Mouse (Mus musculus) hindbrain, embryonic 12.5 days (tissue): ENCODE results near the gene Gabarap. TPM values are rescaled to one million over a fixed set of nuclear protein-coding genes. Genes with fewer than 3 reads are reported as not detected.

Experiments used
- ATAC-seq: fragments of 200-750 bp; cut with Nextera tagmentation; 2 replicates; pipeline ENCODE4 v1.8.0; 2017; ENCODE audit warnings: moderate TSS enrichment; ENCODE audit not compliant: low FRiP score
- H3K27ac ChIP-seq: fragments of 300-500 bp; sonication (generic); 2 replicates; pipeline ENCODE4 v1.5.1; 2016; ENCODE audit warnings: mild to moderate bottlenecking
- H3K27me3 ChIP-seq: fragments of 300-500 bp; sonication (generic); 2 replicates; pipeline ENCODE4 v1.6.1; 2016; ENCODE audit warnings: mild to moderate bottlenecking
- H3K36me3 ChIP-seq: fragments of 300-500 bp; sonication (generic); 2 replicates; pipeline ENCODE4 v1.6.1; 2016; ENCODE audit warnings: mild to moderate bottlenecking
- H3K4me1 ChIP-seq: fragments of 300-500 bp; sonication (generic); 2 replicates; pipeline ENCODE4 v1.6.1; 2016
- H3K4me2 ChIP-seq: fragments of 300-500 bp; sonication (generic); replicated peaks from 2 replicates; pipeline ENCODE4 v1.6.1; 2016; ENCODE audit warnings: mild to moderate bottlenecking
- H3K4me3 ChIP-seq: fragments of 300-500 bp; sonication (generic); 2 replicates; pipeline ENCODE4 v1.5.1; 2016; ENCODE audit warnings: mild to moderate bottlenecking
- H3K9ac ChIP-seq: fragments of 300-500 bp; sonication (generic); 2 replicates; pipeline ENCODE4 v1.6.1; 2016; ENCODE audit warnings: mild to moderate bottlenecking, moderate library complexity
- H3K9me3 ChIP-seq: fragments of 300-500 bp; sonication (generic); replicated peaks from 2 replicates; pipeline ENCODE4 v1.6.1; 2016; ENCODE audit warnings: mild to moderate bottlenecking
- WGBS: fragments of 180-500 bp; shearing (Covaris S2); methylation state at CpG from one replicate; pipeline ENCODE4 v1.1.7; 2016; 5-methylcytosine and 5-hydroxymethylcytosine counted together
- microRNA counts: library from miRNA; unstranded; fragments of <30 nt; microRNA quantifications from one replicate; lab custom pipeline; 2017
- microRNA-seq: library from miRNA; unstranded; fragments of <30 nt; microRNA quantifications from one replicate; pipeline ENCODE4, GENCODE M21; 2017
- polyA plus RNA-seq: library from polyadenylated mRNA; unstranded; fragments of >200 nt; fragmentation: Nextera tagmentation; extraction: Ambion mirVana; gene quantifications from 2 replicates; pipeline ENCODE4 v1.2.1, GENCODE M21; 2016

Gabarap gene
- polyA plus RNA-seq, 1 experiment from 2014 or later: 598 TPM

DNA sequence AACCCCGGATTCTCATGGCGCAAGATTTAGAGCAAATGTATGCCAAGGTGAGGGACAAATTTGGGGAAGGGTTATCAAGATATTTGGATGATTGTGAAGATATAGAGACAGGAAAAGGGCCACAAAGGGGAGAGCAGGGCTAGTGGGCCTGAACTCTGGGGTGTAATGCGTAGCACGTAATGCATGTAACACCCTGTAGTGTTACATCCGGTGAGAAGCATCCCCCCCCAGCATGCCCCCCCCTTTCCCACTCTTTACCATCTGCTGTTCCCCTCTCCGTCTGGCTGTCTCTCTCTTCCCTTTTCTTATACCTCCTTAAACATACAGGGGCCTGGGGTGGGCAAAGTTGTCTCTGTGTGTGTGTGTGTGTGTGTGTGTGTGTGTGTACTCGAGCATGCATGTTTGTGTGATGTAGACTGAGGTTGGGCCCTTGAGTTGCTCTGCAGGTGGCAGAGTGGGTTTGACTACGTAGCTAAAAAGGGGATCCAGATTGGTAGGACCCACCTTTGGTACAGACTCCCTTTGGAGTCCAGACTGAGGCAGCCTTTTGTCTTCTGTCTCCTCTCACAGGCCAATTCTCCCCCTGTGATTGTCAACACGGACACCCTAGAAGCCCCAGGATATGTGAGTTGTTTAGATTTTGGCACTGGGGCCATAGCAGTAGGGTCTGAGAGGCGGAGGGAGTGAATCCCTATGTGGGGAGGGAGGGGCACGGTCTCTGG, 39.0 kb downstream of the Gabarap start:
- no peaks in the 10 kb centered on the region for H3K9me3 ChIP-seq
- peaks cover 38% of the 10 kb centered on the region for H3K36me3 ChIP-seq
- H3K4me2 ChIP-seq: peak overlapping the region; percentile 64
- peak overlapping the region; percentile 34 for H3K4me3 ChIP-seq
- ATAC-seq: peak; percentile 52
- H3K9ac ChIP-seq: peak overlapping the region; percentile 67
- peak overlapping the region; percentile 98 for H3K27ac ChIP-seq
- H3K4me1 ChIP-seq: peaks cover 61% of the 10 kb centered on the region
- WGBS: 23% methylated on average over 11 of the region's 11 CpGs
- H3K27me3 ChIP-seq: no peaks in the 10 kb centered on the region

GRCm38 (mm10) chr11:70030651-70031320, 39.8 kb downstream of the Gabarap start:
- H3K27me3 ChIP-seq: no peaks in the 10 kb centered on the region
- peaks cover 53% of the 10 kb centered on the region for H3K4me1 ChIP-seq
- peak overlapping the region; percentile 67 for H3K9ac ChIP-seq
- H3K4me2 ChIP-seq: peak overlapping the region; percentile 64
- peak overlapping the region; percentile 98 for H3K27ac ChIP-seq
- peaks cover 41% of the 10 kb centered on the region for H3K36me3 ChIP-seq
- no peaks in the 10 kb centered on the region for H3K9me3 ChIP-seq
- no peak for ATAC-seq
- WGBS: 88% methylated on average over 28 of the region's 28 CpGs
- H3K4me3 ChIP-seq: peak overlapping the region; percentile 34

- ATAC-seq: no peak
- Histone ChIP-seq H3K27me3 (no peaks in the 10 kb centered on the region), H3K4me2 (no peak overlapping the region; the same call in 1 of the 2 replicates), H3K9me3 (no peaks in the 10 kb centered on the region), H3K27ac (no peak overlapping the region), H3K36me3 (peaks cover 41% of the 10 kb centered on the region), H3K9ac (no peak overlapping the region), H3K4me3 (no peak overlapping the region), H3K4me1 (peaks cover 48% of the 10 kb centered on the region)
- WGBS: 95% methylated on average over 11 of the region's 11 CpGs
These were observed 40.4 kb downstream of the Gabarap start for GRCm38 (mm10) chr11:70031321-70031670.

DNA sequence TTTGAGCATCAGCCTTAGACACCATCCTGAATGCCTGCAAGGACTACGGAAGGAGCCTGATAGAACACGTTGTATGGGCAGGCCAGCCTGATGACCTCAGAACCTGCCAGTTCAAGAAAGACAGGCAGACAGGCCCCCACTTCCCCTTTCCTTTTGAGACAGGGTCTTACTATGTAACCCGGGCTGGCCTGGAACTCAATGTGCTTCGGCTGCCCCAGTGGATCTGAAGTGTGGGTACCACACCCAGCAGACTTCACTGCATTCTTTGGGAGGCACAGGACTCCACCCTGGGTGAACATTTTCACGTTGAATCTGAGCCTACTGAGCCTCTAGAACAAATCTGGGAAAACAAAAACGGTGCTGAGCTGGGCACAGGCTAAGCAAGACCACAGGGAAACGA, 47.2 kb downstream of the Gabarap start:
- Histone ChIP-seq H3K4me2 (no peak overlapping the region), H3K4me1 (no peaks in the 10 kb centered on the region), H3K4me3 (no peak overlapping the region), H3K27ac (no peak overlapping the region), H3K36me3 (peaks cover 73% of the 10 kb centered on the region), H3K9me3 (no peaks in the 10 kb centered on the region), H3K9ac (no peak overlapping the region), H3K27me3 (no peaks in the 10 kb centered on the region)
- 84% methylated on average over 7 of the region's 7 CpGs for WGBS
- no peak for ATAC-seq

GRCm38 (mm10) chr11:70039631-70040030, 48.7 kb downstream of the Gabarap start:
- no peak overlapping the region for H3K4me3 ChIP-seq
- 94% methylated on average over 10 of the region's 10 CpGs for WGBS
- no peaks in the 10 kb centered on the region for H3K27me3 ChIP-seq
- peaks cover 75% of the 10 kb centered on the region for H3K36me3 ChIP-seq
- no peak overlapping the region for H3K27ac ChIP-seq
- H3K9me3 ChIP-seq: no peaks in the 10 kb centered on the region
- no peak overlapping the region for H3K4me2 ChIP-seq
- peaks cover 5% of the 10 kb centered on the region; the same call in 1 of the 2 replicates for H3K4me1 ChIP-seq
- no peak for ATAC-seq
- no peak overlapping the region for H3K9ac ChIP-seq

DNA sequence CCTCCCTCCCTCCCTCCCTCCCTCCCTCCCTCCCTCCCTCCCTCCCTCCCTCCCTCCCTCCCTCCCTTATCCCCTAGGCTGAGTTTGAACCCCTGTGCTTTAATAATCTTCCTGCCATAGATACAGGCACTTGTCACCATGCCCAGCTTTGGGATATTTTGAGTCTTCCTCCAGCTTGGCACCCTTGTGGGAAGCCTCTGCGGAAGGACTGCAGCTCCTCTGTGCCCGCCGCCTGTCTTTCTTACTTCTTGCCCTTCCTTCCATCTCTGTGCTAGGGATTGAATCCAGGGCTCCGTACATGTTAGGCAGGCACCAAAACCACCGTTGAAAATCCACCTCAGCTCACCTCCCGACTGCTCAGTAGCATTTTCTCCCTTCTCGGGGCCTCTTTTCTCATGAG, 49.2 kb downstream of the Gabarap start:
- peaks cover 75% of the 10 kb centered on the region for H3K36me3 ChIP-seq
- no peak for ATAC-seq
- 93% methylated on average over 7 of the region's 7 CpGs for WGBS

DNA sequence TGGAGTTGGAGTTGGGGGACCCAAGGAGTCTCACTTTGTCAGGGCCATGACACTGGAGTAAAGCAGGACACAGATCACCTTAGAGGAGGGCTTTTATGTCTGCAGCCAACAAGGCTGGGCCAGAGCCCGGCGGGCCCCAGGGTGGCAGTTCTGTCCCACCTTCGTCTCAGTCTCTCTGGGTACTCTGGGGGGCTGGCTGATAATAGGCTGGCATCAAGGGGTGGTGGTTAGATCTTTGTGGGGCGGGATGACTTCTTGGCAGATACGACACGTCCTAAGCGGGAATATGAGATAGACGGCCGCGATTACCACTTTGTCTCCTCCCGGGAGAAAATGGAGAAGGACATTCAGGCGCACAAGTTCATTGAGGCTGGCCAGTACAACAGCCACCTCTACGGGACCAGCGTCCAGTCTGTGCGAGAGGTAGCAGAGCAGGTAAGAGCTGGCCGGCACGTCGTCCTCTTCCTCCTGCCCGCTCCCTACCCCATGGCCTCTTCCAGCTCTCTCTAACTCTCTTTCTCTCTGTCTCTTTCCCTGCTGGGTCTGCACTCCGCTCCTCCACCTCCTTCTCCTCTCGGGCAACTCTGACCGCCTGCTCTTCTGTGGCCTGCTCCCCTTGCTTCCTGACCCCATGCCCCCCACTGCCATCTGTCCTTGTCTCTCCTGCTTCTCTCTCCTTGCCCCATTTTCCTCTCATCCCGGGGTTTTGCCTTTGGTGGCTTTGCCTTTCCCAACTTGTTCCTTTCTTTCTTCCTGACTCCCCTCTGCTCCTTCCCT, 51.6 kb downstream of the Gabarap start:
- no peaks in the 10 kb centered on the region for H3K27me3 ChIP-seq
- ATAC-seq: no peak
- H3K9ac ChIP-seq: no peak overlapping the region
- peaks cover 75% of the 10 kb centered on the region for H3K36me3 ChIP-seq
- peaks cover 9% of the 10 kb centered on the region; the same call in 1 of the 2 replicates for H3K4me1 ChIP-seq
- H3K9me3 ChIP-seq: no peaks in the 10 kb centered on the region
- H3K27ac ChIP-seq: no peak overlapping the region
- WGBS: 86% methylated on average over 23 of the region's 23 CpGs
- no peak overlapping the region for H3K4me2 ChIP-seq
- no peak overlapping the region for H3K4me3 ChIP-seq

More for the DNA sequence above, 49.2 kb downstream of the Gabarap start:
- H3K9ac ChIP-seq: no peak overlapping the region
- no peaks in the 10 kb centered on the region for H3K27me3 ChIP-seq
- no peak overlapping the region for H3K27ac ChIP-seq
- no peak overlapping the region for H3K4me2 ChIP-seq
- peaks cover 5% of the 10 kb centered on the region; the same call in 1 of the 2 replicates for H3K4me1 ChIP-seq
- H3K4me3 ChIP-seq: no peak overlapping the region
- no peaks in the 10 kb centered on the region for H3K9me3 ChIP-seq

- no peak overlapping the region for H3K9ac ChIP-seq
- no peak overlapping the region for H3K4me2 ChIP-seq
- peak overlapping the region; percentile 23; the same call in 1 of the 2 replicates for H3K27ac ChIP-seq
- WGBS: 80% methylated on average over 7 of the region's 7 CpGs
- no peak overlapping the region for H3K4me3 ChIP-seq
- no peaks in the 10 kb centered on the region for H3K27me3 ChIP-seq
- no peak for ATAC-seq
- no peaks in the 10 kb centered on the region for H3K9me3 ChIP-seq
- peaks cover 66% of the 10 kb centered on the region for H3K36me3 ChIP-seq
- peaks cover 9% of the 10 kb centered on the region; the same call in 1 of the 2 replicates for H3K4me1 ChIP-seq
These were observed 52.7 kb downstream of the Gabarap start for GRCm38 (mm10) chr11:70043665-70044064.

MicroRNA genes within 50 kb of the gene (microRNA counts, 519-probe panel; counts per million panel counts)
- microRNA mmu-miR-324-3p (lab: Ali Mortazavi, UCI) (470 counts per million, percentile 58 among the panel's probes with 10 or more counts), microRNA mmu-miR-324-5p (lab: Ali Mortazavi, UCI) (3,243 counts per million, percentile 72 among the panel's probes with 10 or more counts)

Small RNA genes lying within 50 kb of the gene (microRNA-seq; reads per million reads assigned to microRNA genes)
- gene Gm44349: not detected
- gene Mir324: 3,575 reads per million, percentile 86 among the genes with 10 or more reads in this experiment

Other genes with a start within 250 kb of the Gabarap start
- gene Polr2a, start 232.5 kb upstream of the Gabarap start, polyA plus RNA-seq: 32.2 and 39.0 TPM in 2 replicates
- 0.40 and 0.61 TPM in 2 replicates for gene Slc35g3, start 229.2 kb upstream of the Gabarap start, polyA plus RNA-seq
- gene Zbtb4, start 225.2 kb upstream of the Gabarap start, polyA plus RNA-seq: 2.3 and 2.4 TPM in 2 replicates
- 3.0 and 5.9 TPM in 2 replicates for gene Chrnb1, start 195.2 kb upstream of the Gabarap start, polyA plus RNA-seq
- 3.7 and 4.2 TPM in 2 replicates for gene Fgf11, start 189.3 kb upstream of the Gabarap start, polyA plus RNA-seq
- 1.6 and 2.4 TPM in 2 replicates for gene Tmem102, start 185.5 kb upstream of the Gabarap start, polyA plus RNA-seq
- gene Gm39566, start 175.8 kb upstream of the Gabarap start, polyA plus RNA-seq: not detected in 2 replicates
- 0.14 TPM in 1 of 2 replicates, not detected in the other for gene Spem2, start 172.7 kb upstream of the Gabarap start, polyA plus RNA-seq
- gene Spem1, start 169.0 kb upstream of the Gabarap start, polyA plus RNA-seq: 0.21 and 0.46 TPM in 2 replicates
- 14.7 and 14.9 TPM in 2 replicates for gene Nlgn2, start 153.4 kb upstream of the Gabarap start, polyA plus RNA-seq
- 268 and 314 TPM in 2 replicates for gene Tmem256, start 152.6 kb upstream of the Gabarap start, polyA plus RNA-seq
- 74.9 and 87.3 TPM in 2 replicates for gene Plscr3, start 144.8 kb upstream of the Gabarap start, polyA plus RNA-seq
- gene Tnk1, start 132.4 kb upstream of the Gabarap start, polyA plus RNA-seq: 0.57 and 1.4 TPM in 2 replicates
- not detected in 2 replicates for gene Tmem95, start 113.1 kb upstream of the Gabarap start, polyA plus RNA-seq
- gene Kctd11, start 109.7 kb upstream of the Gabarap start, polyA plus RNA-seq: 2.9 and 3.2 TPM in 2 replicates
- 0.86 and 0.92 TPM in 2 replicates for gene Acap1, start 95.6 kb upstream of the Gabarap start, polyA plus RNA-seq
- gene 2810408A11Rik, start 90.2 kb upstream of the Gabarap start, polyA plus RNA-seq: 17.8 TPM in 2 replicates
- gene Neurl4, start 90.1 kb upstream of the Gabarap start, polyA plus RNA-seq: 15.0 and 15.2 TPM in 2 replicates
- 84.7 and 90.1 TPM in 2 replicates for gene Gps2, start 77.3 kb upstream of the Gabarap start, polyA plus RNA-seq
- gene Eif5a, start 69.2 kb upstream of the Gabarap start, polyA plus RNA-seq: 1,354 and 1,360 TPM in 2 replicates
- gene Ybx2, start 55.3 kb upstream of the Gabarap start, polyA plus RNA-seq: 5.5 and 9.0 TPM in 2 replicates
- 9.6 and 12.9 TPM in 2 replicates for gene Slc2a4, start 43.0 kb upstream of the Gabarap start, polyA plus RNA-seq
- 9.5 and 21.8 TPM in 2 replicates for gene Cldn7, start 26.4 kb upstream of the Gabarap start, polyA plus RNA-seq
- gene Ctdnep1, start 10.0 kb upstream of the Gabarap start, polyA plus RNA-seq: 22.4 and 26.1 TPM in 2 replicates
- 123 and 127 TPM in 2 replicates for gene Elp5, start 8.6 kb upstream of the Gabarap start, polyA plus RNA-seq
- 87.8 and 96.2 TPM in 2 replicates for gene Phf23, start 4.6 kb downstream of the Gabarap start, polyA plus RNA-seq
- gene Dvl2, start 9.5 kb downstream of the Gabarap start, polyA plus RNA-seq: 45.9 and 46.4 TPM in 2 replicates
- gene Acadvl, start 24.3 kb downstream of the Gabarap start, polyA plus RNA-seq: 59.8 and 61.9 TPM in 2 replicates
- 23.0 and 28.5 TPM in 2 replicates for gene Dlg4, start 25.8 kb downstream of the Gabarap start, polyA plus RNA-seq
- 0.56 and 0.89 TPM in 2 replicates for gene Asgr1, start 62.9 kb downstream of the Gabarap start, polyA plus RNA-seq
- gene Asgr2, start 101.5 kb downstream of the Gabarap start, polyA plus RNA-seq: not detected in 2 replicates
- 0.50 and 0.77 TPM in 2 replicates for gene Mgl2, start 139.2 kb downstream of the Gabarap start, polyA plus RNA-seq
- 0.71 and 2.6 TPM in 2 replicates for gene Clec10a, start 165.1 kb downstream of the Gabarap start, polyA plus RNA-seq
- 2.4 and 2.6 TPM in 2 replicates for gene Slc16a11, start 221.6 kb downstream of the Gabarap start, polyA plus RNA-seq
- 16.4 and 20.8 TPM in 2 replicates for gene Slc16a13, start 229.9 kb downstream of the Gabarap start, polyA plus RNA-seq
- gene Bcl6b, start 238.7 kb downstream of the Gabarap start, polyA plus RNA-seq: 5.4 and 8.3 TPM in 2 replicates
- 197 and 210 TPM in 2 replicates for gene 0610010K14Rik, start 246.8 kb downstream of the Gabarap start, polyA plus RNA-seq
- 11.3 and 14.6 TPM in 2 replicates for gene Gm21988, start 248.7 kb downstream of the Gabarap start, polyA plus RNA-seq
- 195 and 200 TPM in 2 replicates for gene Rnasek, start 248.7 kb downstream of the Gabarap start, polyA plus RNA-seq